Mouse (Mus musculus): ENCODE measurements at regions not wholly inside any gene's neighbourhood (a gene's known extent, or its start where the extent isn't known, plus 50 kb on each side); places are given as distances from the start of the nearest gene placed in this dataset.

- Histone ChIP-seq H3K36me3 (ENCODE audit: control insufficient read depth) (no peaks in the 10 kb centered on the region), H3K4me3 (replicated peaks) (no peak overlapping the region), H3K27me3 (ENCODE audit: control insufficient read depth) (no peaks in the 10 kb centered on the region), H3K9me3 (ENCODE audit: control insufficient read depth, low read length) (peaks cover 10% of the 10 kb centered on the region), H3K4me1 (ENCODE audit: control insufficient read depth) (no peaks in the 10 kb centered on the region)
- TF ChIP-seq GATA1 (IDR thresholded peaks at IDR 0.05; ENCODE audit: low read length): no peak
Observed at GRCm38 (mm10) chr2:74955281-74956128, 129.9 kb downstream of the Mtx2 start.

- TF ChIP-seq GATA1 (IDR thresholded peaks at IDR 0.05; ENCODE audit: low read length): no peak
- no peak for TF ChIP-seq TAL1 (IDR thresholded peaks at IDR 0.05; ENCODE audit: low read length)
- H3K36me3 ChIP-seq (ENCODE audit: control insufficient read depth): no peaks in the 10 kb centered on the region
- H3K4me1 ChIP-seq (ENCODE audit: control insufficient read depth): no peaks in the 10 kb centered on the region
- H3K9me3 ChIP-seq (ENCODE audit: control insufficient read depth, low read length): peaks cover 10% of the 10 kb centered on the region
- H3K27me3 ChIP-seq (ENCODE audit: control insufficient read depth): no peaks in the 10 kb centered on the region
- no peak overlapping the region for H3K4me3 ChIP-seq (replicated peaks)
Observed at GRCm38 (mm10) chr2:74956129-74956450, 130.5 kb downstream of the Mtx2 start.

- Histone ChIP-seq H3K27me3 (ENCODE audit: control insufficient read depth) (no peaks in the 10 kb centered on the region), H3K9me3 (ENCODE audit: control insufficient read depth, low read length) (peaks cover 10% of the 10 kb centered on the region), H3K36me3 (ENCODE audit: control insufficient read depth) (no peaks in the 10 kb centered on the region), H3K4me3 (replicated peaks) (no peak overlapping the region), H3K4me1 (ENCODE audit: control insufficient read depth) (no peaks in the 10 kb centered on the region)
- TF ChIP-seq TAL1 (IDR thresholded peaks at IDR 0.05; ENCODE audit: low read length) (no peak), GATA1 (IDR thresholded peaks at IDR 0.05; ENCODE audit: low read length) (no peak)
Observed at GRCm38 (mm10) chr2:74956556-74956955, 131.0 kb downstream of the Mtx2 start.

- TF ChIP-seq TAL1 (IDR thresholded peaks at IDR 0.05; ENCODE audit: low read length) (no peak), GATA1 (IDR thresholded peaks at IDR 0.05; ENCODE audit: low read length) (no peak)
- no peaks in the 10 kb centered on the region for H3K4me1 ChIP-seq (ENCODE audit: control insufficient read depth)
- H3K9me3 ChIP-seq (ENCODE audit: control insufficient read depth, low read length): peaks cover 10% of the 10 kb centered on the region
- H3K4me3 ChIP-seq (replicated peaks): no peak overlapping the region
- H3K27me3 ChIP-seq (ENCODE audit: control insufficient read depth): no peaks in the 10 kb centered on the region; the same call in 1 of the 2 replicates
- H3K36me3 ChIP-seq (ENCODE audit: control insufficient read depth): no peaks in the 10 kb centered on the region
Observed at GRCm38 (mm10) chr2:74959936-74960335, 134.3 kb downstream of the Mtx2 start.

GRCm38 (mm10) chr2:74962416-74962815 lies 136.8 kb downstream of the Mtx2 start:
- H3K4me1 ChIP-seq (ENCODE audit: control insufficient read depth): no peaks in the 10 kb centered on the region
- no peak overlapping the region for H3K4me3 ChIP-seq (replicated peaks)
- peaks cover 10% of the 10 kb centered on the region for H3K27me3 ChIP-seq (ENCODE audit: control insufficient read depth)
- TF ChIP-seq TAL1 (IDR thresholded peaks at IDR 0.05; ENCODE audit: low read length) (no peak), GATA1 (IDR thresholded peaks at IDR 0.05; ENCODE audit: low read length) (no peak)
- H3K9me3 ChIP-seq (ENCODE audit: control insufficient read depth, low read length): no peaks in the 10 kb centered on the region
- no peaks in the 10 kb centered on the region for H3K36me3 ChIP-seq (ENCODE audit: control insufficient read depth)

GRCm38 (mm10) chr2:74964360-74964759 lies 138.8 kb downstream of the Mtx2 start:
- Histone ChIP-seq H3K27me3 (ENCODE audit: control insufficient read depth) (peaks cover 10% of the 10 kb centered on the region), H3K36me3 (ENCODE audit: control insufficient read depth) (no peaks in the 10 kb centered on the region), H3K4me3 (replicated peaks) (no peak overlapping the region), H3K4me1 (ENCODE audit: control insufficient read depth) (no peaks in the 10 kb centered on the region), H3K9me3 (ENCODE audit: control insufficient read depth, low read length) (no peaks in the 10 kb centered on the region)
- no peak for TF ChIP-seq GATA1 (IDR thresholded peaks at IDR 0.05; ENCODE audit: low read length)
- no peak for TF ChIP-seq TAL1 (IDR thresholded peaks at IDR 0.05; ENCODE audit: low read length)

GRCm38 (mm10) chr2:74964980-74965379 lies 139.4 kb downstream of the Mtx2 start:
- Histone ChIP-seq H3K9me3 (ENCODE audit: control insufficient read depth, low read length) (no peaks in the 10 kb centered on the region), H3K27me3 (ENCODE audit: control insufficient read depth) (peaks cover 10% of the 10 kb centered on the region)
- no peak for TF ChIP-seq TAL1 (IDR thresholded peaks at IDR 0.05; ENCODE audit: low read length)
- TF ChIP-seq GATA1 (IDR thresholded peaks at IDR 0.05; ENCODE audit: low read length): no peak

GRCm38 (mm10) chr2:74965384-74966060 lies 139.9 kb downstream of the Mtx2 start:
- no peaks in the 10 kb centered on the region for H3K9me3 ChIP-seq (ENCODE audit: control insufficient read depth, low read length)
- H3K27me3 ChIP-seq (ENCODE audit: control insufficient read depth): peaks cover 10% of the 10 kb centered on the region
- no peak overlapping the region for H3K4me3 ChIP-seq (replicated peaks)
- no peak for TF ChIP-seq GATA1 (IDR thresholded peaks at IDR 0.05; ENCODE audit: low read length)
- no peak for TF ChIP-seq TAL1 (IDR thresholded peaks at IDR 0.05; ENCODE audit: low read length)
- no peaks in the 10 kb centered on the region for H3K4me1 ChIP-seq (ENCODE audit: control insufficient read depth)
- no peaks in the 10 kb centered on the region for H3K36me3 ChIP-seq (ENCODE audit: control insufficient read depth)

More at GRCm38 (mm10) chr2:74964980-74965379, 139.4 kb downstream of the Mtx2 start:
- no peak overlapping the region for H3K4me3 ChIP-seq (replicated peaks)
- H3K36me3 ChIP-seq (ENCODE audit: control insufficient read depth): no peaks in the 10 kb centered on the region
- no peaks in the 10 kb centered on the region for H3K4me1 ChIP-seq (ENCODE audit: control insufficient read depth)

GRCm38 (mm10) chr2:74970611-74971265 lies 145.1 kb downstream of the Mtx2 start:
- TF ChIP-seq TAL1 (IDR thresholded peaks at IDR 0.05; ENCODE audit: low read length): no peak
- H3K27me3 ChIP-seq (ENCODE audit: control insufficient read depth): peaks cover 8% of the 10 kb centered on the region; the same call in 1 of the 2 replicates
- H3K9me3 ChIP-seq (ENCODE audit: control insufficient read depth, low read length): no peaks in the 10 kb centered on the region
- H3K4me3 ChIP-seq (replicated peaks): no peak overlapping the region
- no peaks in the 10 kb centered on the region for H3K36me3 ChIP-seq (ENCODE audit: control insufficient read depth)
- no peaks in the 10 kb centered on the region for H3K4me1 ChIP-seq (ENCODE audit: control insufficient read depth)

Measured in erythroblast, embryonic 14.5 days (primary cell).